29 mouse cellular contexts compared by ENCODE assay signal in genomic region chr14:119981314-119981713, GRCm38 (mm10).
DNase-seq lines count a peak whose midpoint lies in the region; ATAC-seq and TF ChIP-seq lines count a peak whose summit lies in the region.
"Had no signal": no experiment of that assay in that cellular context is flagged by ENCODE, and none has a peak within 500 bp of the region (broad histone marks: within the 10 kb centered on the region; RNA-seq: fewer than 3 reads in every experiment).

No protein-coding gene starts in this region.

- TF ChIP-seq POLR2A in brain, embryonic 14.5 days (IDR thresholded peaks at IDR 0.05; ENCODE audit: borderline replicate concordance, extremely low read depth, insufficient read depth, insufficient read length, poor library complexity, severe bottlenecking), result no peak

- no peak overlapping the region for H3K27ac ChIP-seq in forebrain, embryonic 11.5 days (ENCODE audit: low read depth, low read length)
- no peak overlapping the region for H3K27ac ChIP-seq in forebrain, postnatal 0 days (ENCODE audit: low read depth, low read length)
- H3K27ac ChIP-seq in kidney, embryonic 15.5 days, result peak overlapping the region; percentile 59
- H3K27ac ChIP-seq in forebrain, embryonic 16.5 days (ENCODE audit: low read length), result peak overlapping the region; percentile 24; the same call in 1 of the 2 replicates
- H3K27ac ChIP-seq: embryonic facial prominence, embryonic 12.5 days; hindbrain, embryonic 13.5 days; liver, embryonic 12.5 days; macrophage; neural tube, embryonic 12.5 days had no signal

- H3K4me2 ChIP-seq in forebrain, embryonic 11.5 days (ENCODE audit: low read depth, low read length, severe bottlenecking), result no peak overlapping the region
- no peak overlapping the region for H3K4me2 ChIP-seq in forebrain, postnatal 0 days (ENCODE audit: low read depth)
- H3K4me2 ChIP-seq in kidney, embryonic 15.5 days, result no peak overlapping the region
- H3K4me2 ChIP-seq in forebrain, embryonic 16.5 days (ENCODE audit: low read length), result no peak overlapping the region
- H3K4me2 ChIP-seq: embryonic facial prominence, embryonic 12.5 days; heart, embryonic 12.5 days; hindbrain, embryonic 13.5 days; liver, embryonic 12.5 days; neural tube, embryonic 12.5 days had no signal

- no peaks in the 10 kb centered on the region for H3K27me3 ChIP-seq in forebrain, embryonic 11.5 days (ENCODE audit: control insufficient read depth, insufficient read depth, low read length)
- H3K27me3 ChIP-seq in forebrain, postnatal 0 days (ENCODE audit: insufficient read depth, low read length), result no peaks in the 10 kb centered on the region
- no peaks in the 10 kb centered on the region for H3K27me3 ChIP-seq in kidney, embryonic 15.5 days
- H3K27me3 ChIP-seq in forebrain, embryonic 16.5 days (replicated peaks; ENCODE audit: control insufficient read depth, insufficient read depth, low read length), result no peaks in the 10 kb centered on the region
- H3K27me3 ChIP-seq: embryonic facial prominence, embryonic 12.5 days; heart, embryonic 12.5 days; hindbrain, embryonic 13.5 days; liver, embryonic 12.5 days; neural tube, embryonic 12.5 days had no signal

- DNase-seq in forebrain, embryonic 11.5 days (ENCODE audit: low spot score), result no peak
- no peak for DNase-seq in forebrain, postnatal 0 days
- no peak for DNase-seq in kidney, postnatal 14 days
- DNase-seq in brain, embryonic 14.5 days (ENCODE audit: low read depth), result peak; percentile 39
- DNase-seq in urinary bladder, adult 2 months (ENCODE audit: low spot score), result no peak
- no peak for DNase-seq in thymus, postnatal 25 days
- DNase-seq: adrenal gland, adult 8-10 months; cerebellum, adult 11 months; cerebellum, adult 9-10 months; embryo, embryonic 11 days; gastrocnemius, postnatal 10 days; heart, postnatal 4 days; kidney, adult 18-20 months; layer of hippocampus, postnatal 36 days; lung, adult 18-20 months; lung, postnatal 10 days; right cerebral cortex, adult 18-20 months; spleen, adult 18-20 months; thymus, postnatal 14 days had no signal

- no peaks in the 10 kb centered on the region for H3K9me3 ChIP-seq in forebrain, embryonic 11.5 days (ENCODE audit: control insufficient read depth, low read length)
- no peaks in the 10 kb centered on the region for H3K9me3 ChIP-seq in forebrain, postnatal 0 days (ENCODE audit: low read length)
- H3K9me3 ChIP-seq in kidney, embryonic 15.5 days (replicated peaks), result no peaks in the 10 kb centered on the region
- no peaks in the 10 kb centered on the region for H3K9me3 ChIP-seq in forebrain, embryonic 16.5 days (ENCODE audit: control insufficient read depth, low read length)
- H3K9me3 ChIP-seq: embryonic facial prominence, embryonic 12.5 days; heart, embryonic 12.5 days; liver, embryonic 12.5 days had no signal

- ATAC-seq in forebrain, embryonic 11.5 days (replicated peaks; ENCODE audit: low FRiP score), result peak; percentile 27; the same call in 1 of the 2 replicates
- ATAC-seq in forebrain, postnatal 0 days, result no peak
- peak; percentile 91 for ATAC-seq in kidney, embryonic 15.5 days (replicated peaks; ENCODE audit: low FRiP score)
- ATAC-seq in forebrain, embryonic 16.5 days, result peak; percentile 30; the same call in 1 of the 2 replicates
- ATAC-seq: liver, embryonic 12.5 days had no signal

- no peak overlapping the region for H3K9ac ChIP-seq in forebrain, embryonic 11.5 days (ENCODE audit: low read length)
- H3K9ac ChIP-seq in forebrain, postnatal 0 days, result no peak overlapping the region
- no peak overlapping the region for H3K9ac ChIP-seq in kidney, embryonic 15.5 days
- no peak overlapping the region for H3K9ac ChIP-seq in forebrain, embryonic 16.5 days (replicated peaks; ENCODE audit: low read depth, low read length)
- H3K9ac ChIP-seq: embryonic facial prominence, embryonic 12.5 days; heart, embryonic 12.5 days; hindbrain, embryonic 13.5 days; liver, embryonic 12.5 days; neural tube, embryonic 12.5 days had no signal

- WGBS in forebrain, embryonic 11.5 days, result 23% methylated on average over 5 of the region's 5 CpGs
- WGBS in forebrain, postnatal 0 days, result 21% methylated on average over 5 of the region's 5 CpGs
- 27% methylated on average over 5 of the region's 5 CpGs for WGBS in kidney, embryonic 15.5 days
- WGBS in forebrain, embryonic 16.5 days, result 22% methylated on average over 5 of the region's 5 CpGs

- H3K4me1 ChIP-seq in forebrain, embryonic 11.5 days (replicated peaks; ENCODE audit: control insufficient read depth, insufficient read depth, low read length), result no peaks in the 10 kb centered on the region
- no peaks in the 10 kb centered on the region for H3K4me1 ChIP-seq in forebrain, postnatal 0 days (ENCODE audit: insufficient read depth)
- H3K4me1 ChIP-seq in kidney, embryonic 15.5 days, result peaks cover 17% of the 10 kb centered on the region
- peaks cover 8% of the 10 kb centered on the region for H3K4me1 ChIP-seq in forebrain, embryonic 16.5 days (replicated peaks; ENCODE audit: control insufficient read depth, insufficient read depth, low read length)
- H3K4me1 ChIP-seq: embryonic facial prominence, embryonic 12.5 days; heart, embryonic 12.5 days; liver, embryonic 12.5 days; neural tube, embryonic 12.5 days had no signal

- no peaks in the 10 kb centered on the region for H3K36me3 ChIP-seq in forebrain, embryonic 11.5 days (ENCODE audit: control insufficient read depth, insufficient read depth, low read length)
- H3K36me3 ChIP-seq in forebrain, postnatal 0 days (ENCODE audit: insufficient read depth), result no peaks in the 10 kb centered on the region
- H3K36me3 ChIP-seq in kidney, embryonic 15.5 days, result no peaks in the 10 kb centered on the region
- no peaks in the 10 kb centered on the region for H3K36me3 ChIP-seq in forebrain, embryonic 16.5 days (ENCODE audit: control insufficient read depth, insufficient read depth)
- H3K36me3 ChIP-seq: embryonic facial prominence, embryonic 12.5 days; G1E; heart, embryonic 12.5 days; hindbrain, embryonic 13.5 days; liver, embryonic 12.5 days; neural tube, embryonic 12.5 days had no signal

- no peak for TF ChIP-seq CTCF in forebrain, postnatal 0 days (IDR thresholded peaks at IDR 0.05; ENCODE audit: low read depth)
- TF ChIP-seq CTCF in brain, embryonic 14.5 days (IDR thresholded peaks at IDR 0.05; ENCODE audit: borderline replicate concordance, extremely low read depth, insufficient read depth, insufficient read length), result no peak

- no peak overlapping the region for H3K4me3 ChIP-seq in forebrain, embryonic 11.5 days (ENCODE audit: low read depth, low read length)
- H3K4me3 ChIP-seq in forebrain, postnatal 0 days (ENCODE audit: low read depth, low read length), result no peak overlapping the region
- H3K4me3 ChIP-seq in kidney, embryonic 15.5 days (replicated peaks), result no peak overlapping the region
- H3K4me3 ChIP-seq in forebrain, embryonic 16.5 days (replicated peaks; ENCODE audit: low read length), result no peak overlapping the region
- H3K4me3 ChIP-seq: embryonic facial prominence, embryonic 12.5 days; heart, embryonic 12.5 days; hindbrain, embryonic 13.5 days; liver, embryonic 12.5 days; myocyte; neural tube, embryonic 12.5 days had no signal

Comparison
In these comparisons a context has a peak if more than half of its experiments do, and no peak if none do; other contexts are left out.
1. H3K27ac ChIP-seq: peak in kidney, embryonic 15.5 days (single experiment) and forebrain, embryonic 16.5 days (single experiment); none in forebrain, embryonic 11.5 days (single experiment) and forebrain, postnatal 0 days (single experiment).